Comparison of ENCODE assay signal across 15 mouse cellular contexts in the genomic region with DNA sequence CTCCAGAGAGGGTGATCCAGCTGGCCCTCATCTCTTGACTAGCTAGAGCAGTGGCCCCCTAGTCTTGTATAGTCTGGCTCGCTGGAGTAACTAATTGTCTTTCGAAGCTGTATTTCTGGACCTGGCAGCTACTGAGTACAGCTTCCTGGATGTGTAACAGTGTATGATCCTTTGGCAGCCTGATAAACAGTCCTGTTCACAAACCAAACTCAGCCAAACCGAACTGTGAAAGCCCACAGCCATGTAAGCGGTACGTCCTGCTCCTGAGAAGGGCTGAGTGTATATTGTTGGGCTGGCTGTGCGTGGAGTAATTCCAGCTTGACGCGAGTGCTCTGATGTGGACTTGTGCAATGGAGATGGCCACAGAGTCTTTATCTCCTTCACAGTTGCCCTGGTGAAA. TPM values are rescaled to one million over a fixed set of nuclear protein-coding genes. Genes with fewer than 3 reads are reported as not detected.
DNase-seq lines count a peak whose midpoint lies in the region; ATAC-seq lines count a peak whose summit lies in the region.
"Had no signal": no experiment of that assay in that cellular context is flagged by ENCODE, and none has a peak within 500 bp of the region (broad histone marks: within the 10 kb centered on the region; RNA-seq: fewer than 3 reads in every experiment).

No protein-coding gene starts in this region.

- H3K4me3 ChIP-seq in hindbrain, embryonic 13.5 days: no peak overlapping the region
- no peak overlapping the region for H3K4me3 ChIP-seq in hindbrain, embryonic 12.5 days
- H3K4me3 ChIP-seq in midbrain, embryonic 12.5 days: no peak overlapping the region
- H3K4me3 ChIP-seq in midbrain, embryonic 15.5 days: no peak overlapping the region
- no peak overlapping the region for H3K4me3 ChIP-seq in intestine, embryonic 16.5 days (ENCODE audit: low read length)
- no peak overlapping the region for H3K4me3 ChIP-seq in stomach, embryonic 15.5 days (replicated peaks)
- H3K4me3 ChIP-seq: heart, embryonic 12.5 days; limb, embryonic 13.5 days; neural tube, embryonic 15.5 days had no signal

- H3K9ac ChIP-seq in hindbrain, embryonic 13.5 days: no peak overlapping the region
- H3K9ac ChIP-seq in hindbrain, embryonic 12.5 days: no peak overlapping the region
- no peak overlapping the region for H3K9ac ChIP-seq in midbrain, embryonic 12.5 days (replicated peaks)
- H3K9ac ChIP-seq in midbrain, embryonic 15.5 days: no peak overlapping the region
- H3K9ac ChIP-seq in intestine, embryonic 16.5 days (ENCODE audit: low read depth, low read length): no peak overlapping the region
- no peak overlapping the region for H3K9ac ChIP-seq in stomach, embryonic 15.5 days
- H3K9ac ChIP-seq: heart, embryonic 12.5 days; neural tube, embryonic 15.5 days had no signal

- H3K27me3 ChIP-seq in hindbrain, embryonic 13.5 days: 0 out of 2 replicates have a peak, but pooled peaks cover 10% of the 10 kb centered on the region
- H3K27me3 ChIP-seq in hindbrain, embryonic 12.5 days: peaks cover 4% of the 10 kb centered on the region; the same call in 1 of the 2 replicates
- peaks cover 59% of the 10 kb centered on the region for H3K27me3 ChIP-seq in midbrain, embryonic 12.5 days
- H3K27me3 ChIP-seq in midbrain, embryonic 15.5 days (replicated peaks): no peaks in the 10 kb centered on the region
- H3K27me3 ChIP-seq in intestine, embryonic 16.5 days (replicated peaks; ENCODE audit: control insufficient read depth, insufficient read depth, low read length): no peaks in the 10 kb centered on the region
- no peaks in the 10 kb centered on the region for H3K27me3 ChIP-seq in stomach, embryonic 15.5 days (replicated peaks)

- DNase-seq in left cerebral cortex, postnatal 10 days (ENCODE audit: extremely low spot score in 1 of 2, low spot score in 2 of 2): no peak
- DNase-seq: cerebellum, adult 11-12 months; kidney, postnatal 14 days; thymus, postnatal 36 days had no signal

- H3K9me3 ChIP-seq in hindbrain, embryonic 13.5 days: no peaks in the 10 kb centered on the region
- H3K9me3 ChIP-seq in hindbrain, embryonic 12.5 days (replicated peaks): no peaks in the 10 kb centered on the region
- no peaks in the 10 kb centered on the region for H3K9me3 ChIP-seq in midbrain, embryonic 12.5 days
- H3K9me3 ChIP-seq in midbrain, embryonic 15.5 days: no peaks in the 10 kb centered on the region
- no peaks in the 10 kb centered on the region for H3K9me3 ChIP-seq in intestine, embryonic 16.5 days (ENCODE audit: control insufficient read depth, low read length)
- no peaks in the 10 kb centered on the region for H3K9me3 ChIP-seq in stomach, embryonic 15.5 days
- H3K9me3 ChIP-seq: heart, embryonic 12.5 days; limb, embryonic 13.5 days; neural tube, embryonic 15.5 days had no signal

- no peak for ATAC-seq in hindbrain, embryonic 13.5 days (ENCODE audit: low FRiP score)
- no peak; the same call in 1 of the 2 replicates for ATAC-seq in hindbrain, embryonic 12.5 days (ENCODE audit: low FRiP score)
- ATAC-seq in midbrain, embryonic 12.5 days (ENCODE audit: low FRiP score, low read depth): peak; percentile 3; the same call in 1 of the 2 replicates
- ATAC-seq in midbrain, embryonic 15.5 days (replicated peaks): no peak
- ATAC-seq in intestine, embryonic 16.5 days: no peak
- ATAC-seq in stomach, embryonic 15.5 days (ENCODE audit: insufficient read depth, low FRiP score, low read depth): no peak
- no peak for ATAC-seq in inflammation-experienced regulatory T-cells, adult 6 months
- ATAC-seq: activated CD4-positive, CD25-positive, alpha-beta regulatory T cell, adult 4 months had no signal

- WGBS in hindbrain, embryonic 13.5 days: 92% methylated on average over 8 of the region's 8 CpGs
- 88% methylated on average over 8 of the region's 8 CpGs for WGBS in hindbrain, embryonic 12.5 days
- WGBS in midbrain, embryonic 12.5 days: 85% methylated on average over 8 of the region's 8 CpGs
- WGBS in midbrain, embryonic 15.5 days: 78% methylated on average over 8 of the region's 8 CpGs
- WGBS in intestine, embryonic 16.5 days: 58% methylated on average over 8 of the region's 8 CpGs
- WGBS in stomach, embryonic 15.5 days: 49% methylated on average over 8 of the region's 8 CpGs

- intact Hi-C loops in left cerebral cortex, postnatal 10 days (cut with DNase I): no loop called here

- H3K4me1 ChIP-seq in hindbrain, embryonic 13.5 days (replicated peaks): peaks cover 32% of the 10 kb centered on the region
- peaks cover 28% of the 10 kb centered on the region for H3K4me1 ChIP-seq in hindbrain, embryonic 12.5 days
- peaks cover 35% of the 10 kb centered on the region for H3K4me1 ChIP-seq in midbrain, embryonic 12.5 days
- H3K4me1 ChIP-seq in midbrain, embryonic 15.5 days: peaks cover 18% of the 10 kb centered on the region
- H3K4me1 ChIP-seq in intestine, embryonic 16.5 days (ENCODE audit: control insufficient read depth, insufficient read depth, low read length): peaks cover 43% of the 10 kb centered on the region
- H3K4me1 ChIP-seq in stomach, embryonic 15.5 days: peaks cover 30% of the 10 kb centered on the region

- no peak overlapping the region for H3K4me2 ChIP-seq in hindbrain, embryonic 13.5 days
- no peak overlapping the region for H3K4me2 ChIP-seq in hindbrain, embryonic 12.5 days (replicated peaks)
- no peak overlapping the region for H3K4me2 ChIP-seq in midbrain, embryonic 12.5 days (replicated peaks)
- no peak overlapping the region for H3K4me2 ChIP-seq in midbrain, embryonic 15.5 days
- no peak overlapping the region for H3K4me2 ChIP-seq in intestine, embryonic 16.5 days (ENCODE audit: low read depth, low read length)
- H3K4me2 ChIP-seq in stomach, embryonic 15.5 days: no peak overlapping the region
- H3K4me2 ChIP-seq: heart, embryonic 12.5 days; limb, embryonic 13.5 days; neural tube, embryonic 15.5 days had no signal

- H3K36me3 ChIP-seq in hindbrain, embryonic 13.5 days: no peaks in the 10 kb centered on the region
- H3K36me3 ChIP-seq in hindbrain, embryonic 12.5 days: no peaks in the 10 kb centered on the region
- no peaks in the 10 kb centered on the region for H3K36me3 ChIP-seq in midbrain, embryonic 12.5 days
- no peaks in the 10 kb centered on the region for H3K36me3 ChIP-seq in midbrain, embryonic 15.5 days (replicated peaks)
- H3K36me3 ChIP-seq in intestine, embryonic 16.5 days (ENCODE audit: control insufficient read depth, insufficient read depth, low read length): no peaks in the 10 kb centered on the region
- H3K36me3 ChIP-seq in stomach, embryonic 15.5 days: no peaks in the 10 kb centered on the region
- H3K36me3 ChIP-seq: heart, embryonic 12.5 days; limb, embryonic 13.5 days; neural tube, embryonic 15.5 days had no signal

- 0 out of 2 replicates have a peak overlapping the region, but pooled peaks have one; percentile 6 for H3K27ac ChIP-seq in hindbrain, embryonic 13.5 days
- H3K27ac ChIP-seq in hindbrain, embryonic 12.5 days: no peak overlapping the region
- no peak overlapping the region; the same call in 1 of the 2 replicates for H3K27ac ChIP-seq in midbrain, embryonic 12.5 days (replicated peaks)
- no peak overlapping the region for H3K27ac ChIP-seq in midbrain, embryonic 15.5 days
- H3K27ac ChIP-seq in intestine, embryonic 16.5 days (ENCODE audit: low read length): 0 out of 2 replicates have a peak overlapping the region, but pooled peaks have one; percentile 4
- H3K27ac ChIP-seq in stomach, embryonic 15.5 days: 0 out of 2 replicates have a peak overlapping the region, but pooled peaks have one; percentile 16
- H3K27ac ChIP-seq: limb, embryonic 13.5 days; neural tube, embryonic 15.5 days had no signal

RNA-seq across cellular contexts. Expression of a gene that starts 57.6 kb away (rescaled TPM):
- polyA plus RNA-seq in hindbrain, embryonic 13.5 days (2015; fragmentation: Nextera tagmentation; extraction: Ambion mirVana): 88.0 and 102 TPM in 2 replicates
- 140 and 145 TPM in 2 replicates for polyA plus RNA-seq in hindbrain, embryonic 12.5 days (2016; fragmentation: Nextera tagmentation; extraction: Ambion mirVana)
- polyA plus RNA-seq in midbrain, embryonic 12.5 days (2016; fragmentation: Nextera tagmentation; extraction: Ambion mirVana): 87.5 and 95.9 TPM in 2 replicates
- polyA plus RNA-seq in midbrain, embryonic 15.5 days (2015; fragmentation: Nextera tagmentation; extraction: Ambion mirVana): 70.6 and 76.0 TPM in 2 replicates
- 325 and 385 TPM in 2 replicates for polyA plus RNA-seq in intestine, embryonic 16.5 days (2015; fragmentation: Nextera tagmentation; extraction: Ambion mirVana)
- polyA plus RNA-seq in stomach, embryonic 15.5 days (2015; fragmentation: Nextera tagmentation; extraction: Ambion mirVana): 487 and 492 TPM in 2 replicates
- total RNA-seq in left cerebral cortex, postnatal 10 days (2021): 1 to 10 TPM; 2.1 to 2.9 TPM
- polyA plus RNA-seq in inflammation-experienced regulatory T-cells, adult 6 months (2017; shearing (Covaris generic)): not detected
- polyA plus RNA-seq: activated CD4-positive, CD25-positive, alpha-beta regulatory T cell, adult 4 months had no signal

Comparison
In these comparisons a context has a peak if more than half of its experiments do, and no peak if none do; other contexts are left out.
1. H3K27ac ChIP-seq: peak in hindbrain, embryonic 13.5 days (single experiment), intestine, embryonic 16.5 days (single experiment) and stomach, embryonic 15.5 days (single experiment); none in hindbrain, embryonic 12.5 days (single experiment), midbrain, embryonic 12.5 days (single experiment) and midbrain, embryonic 15.5 days (single experiment).
2. RNA of a gene that starts 57.6 kb away (polyA plus RNA-seq): 487 to 492 TPM in stomach, embryonic 15.5 days, 325 to 385 TPM in intestine, embryonic 16.5 days, 140 to 145 TPM in hindbrain, embryonic 12.5 days, 88.0 to 102 TPM in hindbrain, embryonic 13.5 days, 87.5 to 95.9 TPM in midbrain, embryonic 12.5 days and 70.6 to 76.0 TPM in midbrain, embryonic 15.5 days; not detected in inflammation-experienced regulatory T-cells, adult 6 months; every median in the first group is over 10 times any median in the second.